Mouse (Mus musculus): Measurements from ENCODE around the gene Wdfy3. TPM values are rescaled to one million over a fixed set of nuclear protein-coding genes. Genes with fewer than 3 reads are reported as not detected.

Gene Wdfy3
- polyA plus RNA-seq, 2 experiments, result 3.8 to 5.0 TPM

- Histone ChIP-seq H3K36me3 (replicated peaks; ENCODE audit: control insufficient read depth, insufficient read depth, low read depth) (peaks cover 8% of the 10 kb centered on the region), H3K9ac (replicated peaks) (no peak overlapping the region), H3K4me2 (ENCODE audit: low read depth) (no peak overlapping the region), H3K27me3 (ENCODE audit: control insufficient read depth, insufficient read depth, low read length) (no peaks in the 10 kb centered on the region), H3K4me3 (ENCODE audit: insufficient read depth in 1 of 2, low read depth in 2 of 2, low read length in 2 of 2) (no peak overlapping the region), H3K9me3 (ENCODE audit: control insufficient read depth, low read length) (no peaks in the 10 kb centered on the region), H3K27ac (no peak overlapping the region), H3K4me1 (replicated peaks; ENCODE audit: control insufficient read depth in 2 of 2, insufficient read depth in 2 of 2, low read length in 1 of 2) (no peaks in the 10 kb centered on the region)
- TF ChIP-seq EP300 (IDR thresholded peaks at IDR 0.05; ENCODE audit: low read depth) (no peak), CTCF (IDR thresholded peaks at IDR 0.05; ENCODE audit: low read depth) (no peak)
- 84% methylated on average over 8 of the region's 8 CpGs for WGBS (ENCODE audit: insufficient replicate concordance)
- DNase-seq (ENCODE audit: low read depth in 3 of 3, low spot score in 3 of 3), result no peak
- ATAC-seq (ENCODE audit: insufficient read depth), result no peak
These were observed 207.1 kb downstream of the Wdfy3 start for GRCm38 (mm10) chr5:101862651-101863050.

- no peak for DNase-seq (ENCODE audit: low read depth in 3 of 3, low spot score in 3 of 3)
- TF ChIP-seq CTCF (IDR thresholded peaks at IDR 0.05; ENCODE audit: low read depth) (no peak), EP300 (IDR thresholded peaks at IDR 0.05; ENCODE audit: low read depth) (no peak)
- Histone ChIP-seq H3K4me3 (ENCODE audit: insufficient read depth in 1 of 2, low read depth in 2 of 2, low read length in 2 of 2) (no peak overlapping the region), H3K27me3 (ENCODE audit: control insufficient read depth, insufficient read depth, low read length) (no peaks in the 10 kb centered on the region), H3K9me3 (ENCODE audit: control insufficient read depth, low read length) (no peaks in the 10 kb centered on the region), H3K4me1 (replicated peaks; ENCODE audit: control insufficient read depth in 2 of 2, insufficient read depth in 2 of 2, low read length in 1 of 2) (no peaks in the 10 kb centered on the region), H3K36me3 (replicated peaks; ENCODE audit: control insufficient read depth, insufficient read depth, low read depth) (peaks cover 8% of the 10 kb centered on the region), H3K4me2 (ENCODE audit: low read depth) (no peak overlapping the region), H3K27ac (no peak overlapping the region), H3K9ac (replicated peaks) (no peak overlapping the region)
- 80% methylated on average over 18 of the region's 18 CpGs for WGBS (ENCODE audit: insufficient replicate concordance)
- ATAC-seq (ENCODE audit: insufficient read depth), result no peak
These were observed 207.7 kb downstream of the Wdfy3 start for GRCm38 (mm10) chr5:101861786-101862571.

- Histone ChIP-seq H3K27me3 (ENCODE audit: control insufficient read depth, insufficient read depth, low read length) (no peaks in the 10 kb centered on the region), H3K27ac (no peak overlapping the region), H3K36me3 (replicated peaks; ENCODE audit: control insufficient read depth, insufficient read depth, low read depth) (peaks cover 3% of the 10 kb centered on the region), H3K4me1 (replicated peaks; ENCODE audit: control insufficient read depth in 2 of 2, insufficient read depth in 2 of 2, low read length in 1 of 2) (no peaks in the 10 kb centered on the region), H3K9ac (replicated peaks) (no peak overlapping the region), H3K4me2 (ENCODE audit: low read depth) (no peak overlapping the region), H3K9me3 (ENCODE audit: control insufficient read depth, low read length) (no peaks in the 10 kb centered on the region), H3K4me3 (ENCODE audit: insufficient read depth in 1 of 2, low read depth in 2 of 2, low read length in 2 of 2) (no peak overlapping the region)
- no peak for ATAC-seq (ENCODE audit: insufficient read depth)
- WGBS (ENCODE audit: insufficient replicate concordance), result 78% methylated on average over 10 of the region's 10 CpGs
- no peak for TF ChIP-seq CTCF (IDR thresholded peaks at IDR 0.05; ENCODE audit: low read depth)
- no peak for TF ChIP-seq EP300 (IDR thresholded peaks at IDR 0.05; ENCODE audit: low read depth)
- no peak for DNase-seq (ENCODE audit: low read depth in 3 of 3, low spot score in 3 of 3)
These were observed 210.8 kb downstream of the Wdfy3 start for GRCm38 (mm10) chr5:101858891-101859436.

DNA sequence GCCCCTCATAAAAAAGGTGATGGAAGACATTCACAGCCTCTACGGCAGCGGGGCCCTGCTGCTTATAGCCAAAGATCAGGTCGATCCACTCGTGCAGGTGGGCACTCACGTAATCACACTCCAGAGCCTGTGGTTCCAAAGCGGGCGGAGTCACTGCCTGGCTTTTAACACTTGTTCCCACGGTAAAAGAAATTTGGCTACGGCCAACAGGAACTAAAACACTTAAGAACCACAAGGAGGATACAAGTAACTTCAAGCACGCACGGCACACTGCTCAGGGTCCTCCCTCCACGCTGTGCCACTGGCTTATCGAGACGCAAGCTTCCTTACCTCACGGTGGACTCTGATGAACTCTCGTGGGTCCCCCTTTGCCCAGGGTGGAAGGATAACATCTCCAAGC lies 214.2 kb downstream of the Wdfy3 start:
- 82% methylated on average over 16 of the region's 16 CpGs for WGBS (ENCODE audit: insufficient replicate concordance)
- H3K4me2 ChIP-seq (ENCODE audit: low read depth), result no peak overlapping the region
- no peaks in the 10 kb centered on the region for H3K9me3 ChIP-seq (ENCODE audit: control insufficient read depth, low read length)
- peaks cover 2% of the 10 kb centered on the region for H3K36me3 ChIP-seq (replicated peaks; ENCODE audit: control insufficient read depth, insufficient read depth, low read depth)
- no peak overlapping the region for H3K27ac ChIP-seq
- no peak overlapping the region for H3K9ac ChIP-seq (replicated peaks)
- H3K27me3 ChIP-seq (ENCODE audit: control insufficient read depth, insufficient read depth, low read length), result no peaks in the 10 kb centered on the region
- no peaks in the 10 kb centered on the region for H3K4me1 ChIP-seq (replicated peaks; ENCODE audit: control insufficient read depth in 2 of 2, insufficient read depth in 2 of 2, low read length in 1 of 2)
- ATAC-seq (ENCODE audit: insufficient read depth) (no peak), DNase-seq (ENCODE audit: low read depth in 3 of 3, low spot score in 3 of 3) (no peak)
- TF ChIP-seq EP300 (IDR thresholded peaks at IDR 0.05; ENCODE audit: low read depth) (no peak), CTCF (IDR thresholded peaks at IDR 0.05; ENCODE audit: low read depth) (no peak)
- no peak overlapping the region for H3K4me3 ChIP-seq (ENCODE audit: insufficient read depth in 1 of 2, low read depth in 2 of 2, low read length in 2 of 2)

DNA sequence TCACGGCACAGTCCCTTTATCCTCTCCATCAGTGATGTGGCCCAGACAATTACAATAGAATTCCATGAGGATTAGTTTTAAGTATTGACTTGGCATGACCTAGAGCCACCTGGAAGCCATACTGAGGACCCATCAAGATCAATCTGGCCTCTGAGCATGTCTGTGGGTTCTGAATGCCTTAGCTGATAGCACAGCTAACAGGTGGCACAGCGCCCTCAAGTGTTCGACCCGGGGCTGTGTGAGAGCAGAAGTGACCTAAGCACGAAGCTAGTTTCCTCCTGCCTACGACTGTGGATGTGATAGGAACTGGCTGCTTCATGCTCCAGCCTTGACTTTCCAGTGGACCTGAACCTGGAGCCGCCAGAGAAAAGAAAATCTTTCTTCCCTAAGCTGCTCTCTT lies 215.1 kb downstream of the Wdfy3 start:
- TF ChIP-seq EP300 (IDR thresholded peaks at IDR 0.05; ENCODE audit: low read depth), result no peak
- TF ChIP-seq CTCF (IDR thresholded peaks at IDR 0.05; ENCODE audit: low read depth), result peak; percentile 62
- no peaks in the 10 kb centered on the region for H3K9me3 ChIP-seq (ENCODE audit: control insufficient read depth, low read length)
- no peak for DNase-seq (ENCODE audit: low read depth in 3 of 3, low spot score in 3 of 3)
- H3K4me1 ChIP-seq (replicated peaks; ENCODE audit: control insufficient read depth in 2 of 2, insufficient read depth in 2 of 2, low read length in 1 of 2), result no peaks in the 10 kb centered on the region
- no peak; the same call in 1 of the 2 replicates for ATAC-seq (ENCODE audit: insufficient read depth)
- no peak overlapping the region for H3K4me3 ChIP-seq (ENCODE audit: insufficient read depth in 1 of 2, low read depth in 2 of 2, low read length in 2 of 2)
- no peak overlapping the region for H3K27ac ChIP-seq
- H3K27me3 ChIP-seq (ENCODE audit: control insufficient read depth, insufficient read depth, low read length), result no peaks in the 10 kb centered on the region
- H3K4me2 ChIP-seq (ENCODE audit: low read depth), result no peak overlapping the region
- no peak overlapping the region for H3K9ac ChIP-seq (replicated peaks)
- peaks cover 5% of the 10 kb centered on the region for H3K36me3 ChIP-seq (replicated peaks; ENCODE audit: control insufficient read depth, insufficient read depth, low read depth)
- 68% methylated on average over 7 of the region's 7 CpGs for WGBS (ENCODE audit: insufficient replicate concordance)
